ENCODE assay signal across 9 mouse cellular contexts in genomic region chrX:72895388-72896054, GRCm38 (mm10). TPM values are rescaled to one million over a fixed set of nuclear protein-coding genes. Genes with fewer than 3 reads are reported as not detected.
DNase-seq lines count a peak whose midpoint lies in the region; ATAC-seq lines count a peak whose summit lies in the region.
"Had no signal": no experiment of that assay in that cellular context is flagged by ENCODE, and none has a peak within 500 bp of the region (broad histone marks: within the 10 kb centered on the region; RNA-seq: fewer than 3 reads in every experiment).

No protein-coding gene starts in this region.

- ATAC-seq in forebrain, embryonic 11.5 days (replicated peaks; ENCODE audit: low FRiP score) = peak; percentile 94
- peak; percentile 98 for ATAC-seq in neural tube, embryonic 15.5 days (ENCODE audit: low FRiP score)
- ATAC-seq in activated CD4-positive, CD25-positive, alpha-beta regulatory T cell, adult 4 months = no peak

- WGBS in forebrain, embryonic 11.5 days = 44% methylated on average over 5 of the region's 5 CpGs
- WGBS in hindbrain, embryonic 10.5 days = 64% methylated on average over 5 of the region's 5 CpGs
- 38% methylated on average over 5 of the region's 5 CpGs for WGBS in neural tube, embryonic 15.5 days
- 73% methylated on average over 5 of the region's 5 CpGs for WGBS in limb, embryonic 10.5 days

- H3K4me2 ChIP-seq in forebrain, embryonic 11.5 days (ENCODE audit: low read depth, low read length, severe bottlenecking) = 0 out of 2 replicates have a peak overlapping the region, but pooled peaks have one; percentile 15
- H3K4me2 ChIP-seq in neural tube, embryonic 15.5 days = peak overlapping the region; percentile 29

- no peaks in the 10 kb centered on the region for H3K9me3 ChIP-seq in forebrain, embryonic 11.5 days (ENCODE audit: control insufficient read depth, low read length)
- H3K9me3 ChIP-seq in hindbrain, embryonic 10.5 days = no peaks in the 10 kb centered on the region
- no peaks in the 10 kb centered on the region for H3K9me3 ChIP-seq in neural tube, embryonic 15.5 days (replicated peaks)
- H3K9me3 ChIP-seq in limb, embryonic 10.5 days (replicated peaks) = no peaks in the 10 kb centered on the region

- H3K27me3 ChIP-seq in forebrain, embryonic 11.5 days (ENCODE audit: control insufficient read depth, insufficient read depth, low read length) = no peaks in the 10 kb centered on the region
- no peaks in the 10 kb centered on the region for H3K27me3 ChIP-seq in hindbrain, embryonic 10.5 days (ENCODE audit: insufficient read depth, poor library complexity, severe bottlenecking)
- no peaks in the 10 kb centered on the region for H3K27me3 ChIP-seq in neural tube, embryonic 15.5 days (replicated peaks)
- 0 out of 2 replicates have a peak, but pooled peaks cover 10% of the 10 kb centered on the region for H3K27me3 ChIP-seq in limb, embryonic 10.5 days (ENCODE audit: low read depth, poor library complexity, severe bottlenecking)

- DNase-seq in forebrain, embryonic 11.5 days (ENCODE audit: low spot score) = peak; percentile 51
- DNase-seq in hindbrain, embryonic 10.5 days (ENCODE audit: low spot score) = peak; percentile 44
- DNase-seq in left cerebral cortex, postnatal 10 days (ENCODE audit: extremely low spot score in 1 of 2, low spot score in 2 of 2) = peak; percentile 17 to 71
- no peak for DNase-seq in cerebellum, postnatal 25 days
- no peak for DNase-seq in limb, embryonic 10.5 days (ENCODE audit: low spot score)
- no peak for DNase-seq in lung, postnatal 36 days

- H3K27ac ChIP-seq in forebrain, embryonic 11.5 days (ENCODE audit: low read depth, low read length) = peak overlapping the region; percentile 70
- no peak overlapping the region for H3K27ac ChIP-seq in hindbrain, embryonic 10.5 days
- peak overlapping the region; percentile 75 for H3K27ac ChIP-seq in neural tube, embryonic 15.5 days (replicated peaks)
- H3K27ac ChIP-seq in limb, embryonic 10.5 days = no peak overlapping the region

- no peaks in the 10 kb centered on the region for H3K4me1 ChIP-seq in forebrain, embryonic 11.5 days (replicated peaks; ENCODE audit: control insufficient read depth, insufficient read depth, low read length)
- peaks cover 10% of the 10 kb centered on the region; the same call in 1 of the 2 replicates for H3K4me1 ChIP-seq in hindbrain, embryonic 10.5 days (replicated peaks)
- 0 out of 2 replicates have a peak, but pooled peaks cover 5% of the 10 kb centered on the region for H3K4me1 ChIP-seq in neural tube, embryonic 15.5 days
- H3K4me1 ChIP-seq in limb, embryonic 10.5 days = no peaks in the 10 kb centered on the region

- no peaks in the 10 kb centered on the region for H3K36me3 ChIP-seq in forebrain, embryonic 11.5 days (ENCODE audit: control insufficient read depth, insufficient read depth, low read length)
- H3K36me3 ChIP-seq in hindbrain, embryonic 10.5 days = no peaks in the 10 kb centered on the region
- no peaks in the 10 kb centered on the region for H3K36me3 ChIP-seq in neural tube, embryonic 15.5 days
- no peaks in the 10 kb centered on the region for H3K36me3 ChIP-seq in limb, embryonic 10.5 days

- H3K4me3 ChIP-seq in forebrain, embryonic 11.5 days (ENCODE audit: low read depth, low read length) = no peak overlapping the region
- H3K4me3 ChIP-seq in hindbrain, embryonic 10.5 days = no peak overlapping the region
- no peak overlapping the region for H3K4me3 ChIP-seq in neural tube, embryonic 15.5 days (replicated peaks)
- no peak overlapping the region for H3K4me3 ChIP-seq in limb, embryonic 10.5 days
- H3K4me3 ChIP-seq: erythroblast, embryonic 14.5 days had no signal

- no peak overlapping the region for H3K9ac ChIP-seq in forebrain, embryonic 11.5 days (ENCODE audit: low read length)
- no peak overlapping the region for H3K9ac ChIP-seq in neural tube, embryonic 15.5 days (replicated peaks)

- intact Hi-C loops in left cerebral cortex, postnatal 10 days (cut with DNase I) = no loop called here

RNA-seq across cellular contexts. Expression of gene Cetn2, which starts 22.7 kb away (rescaled TPM):
- polyA plus RNA-seq in forebrain, embryonic 11.5 days (2014; fragmentation: Nextera tagmentation; extraction: Ambion mirVana) = 109 and 122 TPM in 2 replicates
- 91.9 and 104 TPM in 2 replicates for polyA plus RNA-seq in hindbrain, embryonic 10.5 days (2016; fragmentation: Nextera tagmentation; extraction: Ambion mirVana)
- 10 to 100 TPM; 54.1 to 55.2 TPM for total RNA-seq in left cerebral cortex, postnatal 10 days (2021)
- polyA plus RNA-seq in neural tube, embryonic 15.5 days (2015; fragmentation: Nextera tagmentation; extraction: Ambion mirVana) = 62.8 and 65.6 TPM in 2 replicates
- polyA plus RNA-seq in activated CD4-positive, CD25-positive, alpha-beta regulatory T cell, adult 4 months (2017; shearing (Covaris generic)) = 100 to 1,000 TPM; 159 to 160 TPM
- 74.9 and 80.1 TPM in 2 replicates for polyA plus RNA-seq in limb, embryonic 10.5 days (2016; fragmentation: Nextera tagmentation; extraction: Ambion mirVana)

RNA-seq across cellular contexts. Expression of gene Nsdhl, which starts 22.8 kb away (rescaled TPM):
- 43.8 and 46.9 TPM in 2 replicates for polyA plus RNA-seq in forebrain, embryonic 11.5 days (2014; fragmentation: Nextera tagmentation; extraction: Ambion mirVana)
- 37.4 and 42.9 TPM in 2 replicates for polyA plus RNA-seq in hindbrain, embryonic 10.5 days (2016; fragmentation: Nextera tagmentation; extraction: Ambion mirVana)
- 10 to 100 TPM; 47.7 to 52.7 TPM for total RNA-seq in left cerebral cortex, postnatal 10 days (2021)
- 45.3 and 50.8 TPM in 2 replicates for polyA plus RNA-seq in neural tube, embryonic 15.5 days (2015; fragmentation: Nextera tagmentation; extraction: Ambion mirVana)
- 10 to 100 TPM; 27.5 to 29.3 TPM for polyA plus RNA-seq in activated CD4-positive, CD25-positive, alpha-beta regulatory T cell, adult 4 months (2017; shearing (Covaris generic))
- polyA plus RNA-seq in limb, embryonic 10.5 days (2016; fragmentation: Nextera tagmentation; extraction: Ambion mirVana) = 29.2 and 32.1 TPM in 2 replicates

Comparison
In these comparisons a context has a peak if more than half of its experiments do, and no peak if none do; other contexts are left out.
1. DNase-seq: peak in forebrain, embryonic 11.5 days (single experiment), hindbrain, embryonic 10.5 days (single experiment) and left cerebral cortex, postnatal 10 days (2 of 2); none in cerebellum, postnatal 25 days (0 of 2), limb, embryonic 10.5 days (single experiment) and lung, postnatal 36 days (single experiment).
2. H3K27ac ChIP-seq: peak in forebrain, embryonic 11.5 days (single experiment) and neural tube, embryonic 15.5 days (single experiment); none in hindbrain, embryonic 10.5 days (single experiment) and limb, embryonic 10.5 days (single experiment).